Mouse (Mus musculus) heart, postnatal 0 days (tissue): ENCODE results near the gene Tmx4.

Source experiments
- CTCF ChIP-seq: IDR thresholded peaks from 2 replicates; pipeline ENCODE4 v1.5.1; 2016; ENCODE audit warnings: antibody characterized with exemption, control low read depth, low read depth
- EP300 ChIP-seq: IDR thresholded peaks from 2 replicates; pipeline ENCODE4 v1.6.1; 2016; ENCODE audit warnings: antibody characterized with exemption, low read depth

- TF ChIP-seq EP300 (no peak), CTCF (no peak)
Observed at GRCm38 (mm10) chr2:134559422-134559821, 84.5 kb downstream of the Tmx4 start.
